8 mouse cellular contexts compared by ENCODE assay signal in genomic region chr6:89659692-89660423, GRCm38 (mm10). TPM values are rescaled to one million over a fixed set of nuclear protein-coding genes. Genes with fewer than 3 reads are reported as not detected.
A peak's percentile ranks its signal among the peaks of the same experiment; 100 is the strongest.
DNase-seq lines count a peak whose midpoint lies in the region; ATAC-seq and TF ChIP-seq lines count a peak whose summit lies in the region.

No protein-coding gene starts in this region.

- no peak for ATAC-seq in hindbrain, postnatal 0 days
- no peak for ATAC-seq in hindbrain, embryonic 12.5 days (ENCODE audit: low FRiP score)
- ATAC-seq in heart, embryonic 16.5 days (replicated peaks; ENCODE audit: extremely low read depth, insufficient read depth, low FRiP score) = peak; percentile 89
- peak; percentile 62; the same call in 1 of the 2 replicates for ATAC-seq in lung, embryonic 15.5 days (ENCODE audit: borderline replicate concordance, extremely low read depth, low FRiP score, low TSS enrichment)
- ATAC-seq in activated CD4-positive, CD25-positive, alpha-beta regulatory T cell, adult 4 months = no peak

- no peaks in the 10 kb centered on the region for H3K9me3 ChIP-seq in hindbrain, postnatal 0 days (ENCODE audit: low read length)
- no peaks in the 10 kb centered on the region for H3K9me3 ChIP-seq in hindbrain, embryonic 12.5 days (replicated peaks)
- H3K9me3 ChIP-seq in CH12.LX (replicated peaks; ENCODE audit: low read length) = no peaks in the 10 kb centered on the region
- H3K9me3 ChIP-seq in heart, embryonic 16.5 days (replicated peaks; ENCODE audit: control insufficient read depth, low read length) = no peaks in the 10 kb centered on the region
- no peaks in the 10 kb centered on the region for H3K9me3 ChIP-seq in lung, embryonic 15.5 days

- H3K4me2 ChIP-seq in hindbrain, postnatal 0 days (ENCODE audit: low read depth, low read length) = no peak overlapping the region
- H3K4me2 ChIP-seq in hindbrain, embryonic 12.5 days (replicated peaks) = no peak overlapping the region
- no peak overlapping the region for H3K4me2 ChIP-seq in CH12.LX (ENCODE audit: insufficient read depth, low read depth, poor library complexity, severe bottlenecking)
- no peak overlapping the region for H3K4me2 ChIP-seq in heart, embryonic 16.5 days (ENCODE audit: low read depth, low read length)
- H3K4me2 ChIP-seq in lung, embryonic 15.5 days = no peak overlapping the region

- peak; percentile 51 for TF ChIP-seq RAD21 in CH12.LX (IDR thresholded peaks at IDR 0.05; ENCODE audit: low read depth, low read length)

- peaks cover 5% of the 10 kb centered on the region; the same call in 1 of the 2 replicates for H3K36me3 ChIP-seq in hindbrain, postnatal 0 days (ENCODE audit: insufficient read depth, low read length)
- H3K36me3 ChIP-seq in hindbrain, embryonic 12.5 days = peaks cover 16% of the 10 kb centered on the region; the same call in 1 of the 2 replicates
- peaks cover 0 to 28% of the 10 kb centered on the region in 2 experiments for H3K36me3 ChIP-seq in CH12.LX (replicated peaks in 1 of 2; ENCODE audit: control insufficient read depth in 1 of 2, insufficient read depth in 1 of 2, low read length in 1 of 2)
- H3K36me3 ChIP-seq in heart, embryonic 16.5 days (ENCODE audit: control insufficient read depth, insufficient read depth) = peaks cover 14% of the 10 kb centered on the region
- no peaks in the 10 kb centered on the region for H3K36me3 ChIP-seq in lung, embryonic 15.5 days

- no peaks in the 10 kb centered on the region for H3K4me1 ChIP-seq in hindbrain, postnatal 0 days (ENCODE audit: insufficient read depth, low read length)
- no peaks in the 10 kb centered on the region for H3K4me1 ChIP-seq in hindbrain, embryonic 12.5 days
- H3K4me1 ChIP-seq in CH12.LX (ENCODE audit: control insufficient read depth in 1 of 2, insufficient read depth in 2 of 2) = no peaks in the 10 kb centered on the region
- peaks cover 17% of the 10 kb centered on the region for H3K4me1 ChIP-seq in heart, embryonic 16.5 days (ENCODE audit: control insufficient read depth, insufficient read depth, low read length)
- no peaks in the 10 kb centered on the region for H3K4me1 ChIP-seq in lung, embryonic 15.5 days

- no peak overlapping the region for H3K9ac ChIP-seq in hindbrain, postnatal 0 days (replicated peaks; ENCODE audit: low read length)
- H3K9ac ChIP-seq in hindbrain, embryonic 12.5 days = no peak overlapping the region
- H3K9ac ChIP-seq in CH12.LX (ENCODE audit: insufficient read depth, low read depth) = no peak overlapping the region
- H3K9ac ChIP-seq in heart, embryonic 16.5 days (ENCODE audit: low read length) = no peak overlapping the region
- H3K9ac ChIP-seq in lung, embryonic 15.5 days = no peak overlapping the region

- in situ Hi-C loops in CH12.LX (cut with MboI; ENCODE audit: low pct_ligation_motif_present, low pct_unique_long_range_greater_than_20kb, low sequenced_read_pairs) = loop anchor here (25.0 kb wide), 1 partner anchor 877 kb away; no protein-coding TSS in a partner anchor

- no peak for TF ChIP-seq EP300 in CH12.LX (IDR thresholded peaks at IDR 0.05; ENCODE audit: low read length)

- no peak overlapping the region for H3K4me3 ChIP-seq in hindbrain, postnatal 0 days (ENCODE audit: low read length)
- no peak overlapping the region for H3K4me3 ChIP-seq in hindbrain, embryonic 12.5 days
- no peak overlapping the region for H3K4me3 ChIP-seq in CH12.LX (replicated peaks in 1 of 3; ENCODE audit: low read depth in 2 of 3, low read length in 2 of 3, poor library complexity in 1 of 3)
- H3K4me3 ChIP-seq in heart, embryonic 16.5 days (ENCODE audit: low read length) = no peak overlapping the region
- no peak overlapping the region for H3K4me3 ChIP-seq in lung, embryonic 15.5 days

- dilution Hi-C loops in CH12.LX (cut with MboI; ENCODE audit: extremely low pct_ligation_motif_present, extremely low pct_unique_long_range_greater_than_20kb, low sequenced_read_pairs) = no loop called here

- peak; percentile 74 for TF ChIP-seq CTCF in hindbrain, postnatal 0 days (IDR thresholded peaks at IDR 0.05; ENCODE audit: low read depth)
- peak; percentile 52 to 75; a peak in 3 of 4 replicates for TF ChIP-seq CTCF in CH12.LX (conservative IDR thresholded peaks at IDR 0.05 in 1 of 2, IDR thresholded peaks at IDR 0.05 in 1 of 2; ENCODE audit: low read depth in 2 of 2, low read length in 2 of 2)

- 32% methylated on average over 7 of the region's 7 CpGs for WGBS in hindbrain, postnatal 0 days
- WGBS in hindbrain, embryonic 12.5 days = 37% methylated on average over 7 of the region's 7 CpGs
- 22% methylated on average over 7 of the region's 7 CpGs for WGBS in heart, embryonic 16.5 days
- 24% methylated on average over 7 of the region's 7 CpGs for WGBS in lung, embryonic 15.5 days

- no peak for TF ChIP-seq POLR2A in CH12.LX (IDR thresholded peaks at IDR 0.05; ENCODE audit: low read depth, low read length)

- no peaks in the 10 kb centered on the region for H3K79me2 ChIP-seq in CH12.LX (replicated peaks; ENCODE audit: control insufficient read depth, extremely low read depth, insufficient read depth, poor library complexity, severe bottlenecking)

- H3K27ac ChIP-seq in hindbrain, postnatal 0 days = no peak overlapping the region
- H3K27ac ChIP-seq in hindbrain, embryonic 12.5 days = no peak overlapping the region
- H3K27ac ChIP-seq in CH12.LX (ENCODE audit: insufficient read depth, low read depth) = no peak overlapping the region
- H3K27ac ChIP-seq in heart, embryonic 16.5 days (ENCODE audit: low read length) = peak overlapping the region; percentile 90
- H3K27ac ChIP-seq in lung, embryonic 15.5 days = no peak overlapping the region

- peak; percentile 50 for DNase-seq in hindbrain, postnatal 0 days (ENCODE audit: low spot score)
- DNase-seq in CH12.LX (ENCODE audit: extremely low read depth) = peak; percentile 31
- DNase-seq in adrenal gland, postnatal 25 days = peak; percentile 35
- peak; percentile 48 for DNase-seq in thymus, postnatal 4 days

- H3K27me3 ChIP-seq in hindbrain, postnatal 0 days (ENCODE audit: insufficient read depth, low read length) = no peaks in the 10 kb centered on the region
- H3K27me3 ChIP-seq in hindbrain, embryonic 12.5 days = no peaks in the 10 kb centered on the region
- H3K27me3 ChIP-seq in CH12.LX (replicated peaks) = no peaks in the 10 kb centered on the region
- no peaks in the 10 kb centered on the region for H3K27me3 ChIP-seq in heart, embryonic 16.5 days (ENCODE audit: control insufficient read depth, insufficient read depth, low read length)
- no peaks in the 10 kb centered on the region for H3K27me3 ChIP-seq in lung, embryonic 15.5 days

TF ChIP-seq in CH12.LX, 34 proteins besides CTCF, POLR2A, EP300 and RAD21:
- TF ChIP-seq JUN (IDR thresholded peaks at IDR 0.05; ENCODE audit: insufficient read depth, low read depth, low read length) (no peak), SMC3 (IDR thresholded peaks at IDR 0.05; ENCODE audit: low read depth, low read length) (peak; percentile 32), UBTF (IDR thresholded peaks at IDR 0.05; ENCODE audit: low read depth, low read length) (no peak)

RNA-seq across cellular contexts. Expression of gene Txnrd3, which starts 16.1 kb away (rescaled TPM):
- 15.0 and 17.6 TPM in 2 replicates for total RNA-seq in hindbrain, postnatal 0 days (2014; rRNA removed)
- 17.4 and 18.8 TPM in 2 replicates for polyA plus RNA-seq in hindbrain, postnatal 0 days (2015; fragmentation: Nextera tagmentation; extraction: Ambion mirVana)
- 15.5 and 16.3 TPM in 2 replicates for polyA plus RNA-seq in hindbrain, embryonic 12.5 days (2016; fragmentation: Nextera tagmentation; extraction: Ambion mirVana)
- total RNA-seq in CH12.LX (2012; rRNA removed) (6.1 and 6.7 TPM in 2 replicates), CH12.LX (2014; rRNA removed) (7.9 and 8.6 TPM in 2 replicates)
- polyA plus RNA-seq in CH12.LX (2012; ENCODE audit: insufficient read length, low read depth) = 8.0 TPM in 2 replicates
- total RNA-seq in adrenal gland, postnatal 25 days (2021) = 10.3 and 12.8 TPM in 2 replicates
- polyA plus RNA-seq in heart, embryonic 16.5 days (2015; fragmentation: Nextera tagmentation; extraction: Ambion mirVana) = 14.3 and 15.3 TPM in 2 replicates
- polyA plus RNA-seq in lung, embryonic 15.5 days (2015; fragmentation: Nextera tagmentation; extraction: Ambion mirVana) = 11.2 and 11.6 TPM in 2 replicates
- polyA plus RNA-seq in activated CD4-positive, CD25-positive, alpha-beta regulatory T cell, adult 4 months (2017; shearing (Covaris generic)) = under 1 TPM; 0.17 to 0.97 TPM

RNA-seq across cellular contexts. Expression of gene Vmn1r40, which starts 47.5 kb away (rescaled TPM):
- not detected in 2 replicates for total RNA-seq in hindbrain, postnatal 0 days (2014; rRNA removed)
- polyA plus RNA-seq in hindbrain, postnatal 0 days (2015; fragmentation: Nextera tagmentation; extraction: Ambion mirVana) = not detected in 2 replicates
- not detected in 2 replicates for polyA plus RNA-seq in hindbrain, embryonic 12.5 days (2016; fragmentation: Nextera tagmentation; extraction: Ambion mirVana)
- total RNA-seq in CH12.LX (2012; rRNA removed) (not detected in 2 replicates), CH12.LX (2014; rRNA removed) (not detected in 2 replicates)
- not detected in 2 replicates for polyA plus RNA-seq in CH12.LX (2012; ENCODE audit: insufficient read length, low read depth)
- total RNA-seq in adrenal gland, postnatal 25 days (2021) = not detected in 2 replicates
- not detected in 2 replicates for polyA plus RNA-seq in heart, embryonic 16.5 days (2015; fragmentation: Nextera tagmentation; extraction: Ambion mirVana)
- not detected in 2 replicates for polyA plus RNA-seq in lung, embryonic 15.5 days (2015; fragmentation: Nextera tagmentation; extraction: Ambion mirVana)
- polyA plus RNA-seq in activated CD4-positive, CD25-positive, alpha-beta regulatory T cell, adult 4 months (2017; shearing (Covaris generic)) = not detected

Comparison
In these comparisons a context has a peak if more than half of its experiments do, and no peak if none do; other contexts are left out.
1. ATAC-seq: peak in heart, embryonic 16.5 days (single experiment) and lung, embryonic 15.5 days (single experiment); none in hindbrain, postnatal 0 days (single experiment), hindbrain, embryonic 12.5 days (single experiment) and activated CD4-positive, CD25-positive, alpha-beta regulatory T cell, adult 4 months (single experiment).
2. Peak in every context shown above with its lines, with median percentiles within 50 percentile points of each other: DNase-seq.